Mouse (Mus musculus): ENCODE results near the gene Atp5g1. TPM values are rescaled to one million over a fixed set of nuclear protein-coding genes. Genes with fewer than 3 reads are reported as not detected.
A peak's percentile ranks its signal among the peaks of the same experiment; 100 is the strongest.
"Not testable (repeated sequence)": the region's sequence is repeated elsewhere in the genome, so short reads cannot be mapped to it uniquely, and the experiment has no call there.

Atp5g1 gene
- polyA plus RNA-seq (2014; fragmentation: Nextera tagmentation; extraction: Ambion mirVana), result 606 and 726 TPM in 2 replicates

DNA sequence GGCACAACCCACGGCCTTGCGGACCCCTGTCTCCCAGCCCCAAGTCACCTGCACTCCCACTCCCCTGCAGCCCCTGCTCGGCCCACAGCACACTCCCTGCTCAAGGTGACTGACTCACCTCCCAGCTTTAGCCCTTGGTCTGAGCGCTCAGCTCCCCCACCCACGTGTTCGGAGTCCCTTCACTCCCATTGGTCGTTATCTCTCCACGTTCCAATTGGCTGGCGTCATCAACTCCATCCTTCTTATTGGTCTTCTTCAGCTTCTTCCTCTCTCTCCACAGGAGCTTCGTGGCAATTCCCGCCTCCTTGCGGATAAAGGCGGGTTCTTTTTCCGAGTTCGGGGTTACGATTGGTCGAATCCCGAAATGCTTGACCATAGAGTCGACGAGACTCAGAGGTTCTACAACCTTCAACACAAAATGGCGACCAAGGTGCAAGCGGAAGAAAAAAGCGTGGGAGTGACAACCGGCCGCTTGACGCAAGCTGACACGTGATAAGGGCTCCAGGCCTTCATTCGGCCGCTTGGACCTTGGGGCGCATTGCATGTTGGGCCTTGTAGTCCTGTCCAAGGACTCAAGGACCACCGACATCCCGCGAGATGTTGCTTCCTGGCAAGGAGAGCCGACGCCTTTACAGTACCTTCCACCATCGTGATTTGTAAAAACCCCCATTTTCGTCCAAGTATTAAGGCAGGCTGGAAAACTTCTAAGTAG is at the start of gene Atp5g1:
TSS of gene Atp5g1 (minus strand) at position 162 of the 712 bp plus-strand sequence.
- no peaks in the 10 kb centered on the region for H3K9me3 ChIP-seq (replicated peaks; ENCODE audit: control insufficient read depth, low read length)
- H3K4me1 ChIP-seq (ENCODE audit: control insufficient read depth, insufficient read depth, low read length), result peaks cover 8% of the 10 kb centered on the region
- H3K4me2 ChIP-seq (ENCODE audit: low read length), result peak within 1 kb of the TSS; percentile 92
- peak within 1 kb of the TSS; percentile 66 for H3K4me3 ChIP-seq (ENCODE audit: low read depth, low read length)
- DNase-seq (ENCODE audit: low spot score) (peak; percentile 100), ATAC-seq (peak; percentile 97)
- WGBS, result under 1% methylated on average over 37 of the region's 37 CpGs
- peak within 1 kb of the TSS; percentile 41; the same call in 1 of the 2 replicates for H3K27ac ChIP-seq (ENCODE audit: low read depth, low read length)
- peaks cover 21% of the 10 kb centered on the region for H3K36me3 ChIP-seq (ENCODE audit: control insufficient read depth, insufficient read depth, low read length)
- H3K9ac ChIP-seq (ENCODE audit: low read length), result peak within 1 kb of the TSS; percentile 76
- no peaks in the 10 kb centered on the region for H3K27me3 ChIP-seq (replicated peaks; ENCODE audit: control insufficient read depth, insufficient read depth, low read length)

GRCm38 (mm10) chr11:96124052-96124914 is 48.8 kb upstream of the Atp5g1 start:
- no peaks in the 10 kb centered on the region for H3K9me3 ChIP-seq (replicated peaks; ENCODE audit: control insufficient read depth, low read length)
- H3K36me3 ChIP-seq (ENCODE audit: control insufficient read depth, insufficient read depth, low read length), result no peaks in the 10 kb centered on the region
- WGBS, result 2% methylated on average over 45 of the region's 45 CpGs
- ATAC-seq, result peak; percentile 57
- DNase-seq (ENCODE audit: low spot score), result peak; percentile 38
- peak overlapping the region; percentile 52; the same call in 1 of the 2 replicates for H3K9ac ChIP-seq (ENCODE audit: low read length)
- H3K27me3 ChIP-seq (replicated peaks; ENCODE audit: control insufficient read depth, insufficient read depth, low read length), result peaks cover 35% of the 10 kb centered on the region
- no peak overlapping the region for H3K27ac ChIP-seq (ENCODE audit: low read depth, low read length)
- peak overlapping the region; percentile 30 for H3K4me3 ChIP-seq (ENCODE audit: low read depth, low read length)
- peak overlapping the region; percentile 59 for H3K4me2 ChIP-seq (ENCODE audit: low read length)
- H3K4me1 ChIP-seq (ENCODE audit: control insufficient read depth, insufficient read depth, low read length), result peaks cover 6% of the 10 kb centered on the region; the same call in 1 of the 2 replicates

- DNase-seq (ENCODE audit: low spot score); H3K9me3 ChIP-seq (replicated peaks; ENCODE audit: control insufficient read depth, low read length); H3K9ac ChIP-seq (ENCODE audit: low read length); H3K27ac ChIP-seq (ENCODE audit: low read depth, low read length); ATAC-seq; H3K36me3 ChIP-seq (ENCODE audit: control insufficient read depth, insufficient read depth, low read length); H3K4me1 ChIP-seq (ENCODE audit: control insufficient read depth, insufficient read depth, low read length); H3K4me3 ChIP-seq (ENCODE audit: low read depth, low read length); H3K4me2 ChIP-seq (ENCODE audit: low read length): not testable (repeated sequence)
- peaks cover 35% of the 10 kb centered on the region for H3K27me3 ChIP-seq (replicated peaks; ENCODE audit: control insufficient read depth, insufficient read depth, low read length)
- 79% methylated on average over 4 of the region's 4 CpGs for WGBS
Observed at GRCm38 (mm10) chr11:96122806-96123205, 47.3 kb upstream of the Atp5g1 start.

- WGBS, result 66% methylated on average over 3 of the region's 3 CpGs
- no peak overlapping the region for H3K9ac ChIP-seq (ENCODE audit: low read length)
Observed at GRCm38 (mm10) chr11:96119401-96119800, 43.9 kb upstream of the Atp5g1 start.

DNA sequence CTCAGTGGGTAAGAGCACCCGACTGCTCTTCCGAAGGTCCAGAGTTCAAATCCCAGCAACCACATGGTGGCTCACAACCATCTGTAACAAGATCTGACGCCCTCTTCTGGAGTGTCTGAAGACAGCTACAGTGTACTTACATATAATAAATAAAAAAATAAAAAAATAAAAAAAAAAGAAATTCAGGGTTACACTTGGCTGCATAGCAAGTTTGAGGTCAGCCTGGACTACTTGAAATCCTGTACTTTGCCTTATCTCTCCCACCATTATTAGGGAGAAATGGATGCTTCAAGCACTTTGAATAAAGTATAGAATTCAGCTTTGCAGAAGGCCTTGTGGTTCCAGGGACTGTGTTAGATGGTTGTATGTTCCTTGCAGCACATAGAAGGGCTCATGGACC is 41.5 kb upstream of the Atp5g1 start:
- not testable (repeated sequence) for H3K36me3 ChIP-seq (ENCODE audit: control insufficient read depth, insufficient read depth, low read length); ATAC-seq; H3K4me2 ChIP-seq (ENCODE audit: low read length); H3K9ac ChIP-seq (ENCODE audit: low read length); H3K4me3 ChIP-seq (ENCODE audit: low read depth, low read length); H3K27me3 ChIP-seq (replicated peaks; ENCODE audit: control insufficient read depth, insufficient read depth, low read length); DNase-seq (ENCODE audit: low spot score); H3K4me1 ChIP-seq (ENCODE audit: control insufficient read depth, insufficient read depth, low read length); H3K27ac ChIP-seq (ENCODE audit: low read depth, low read length); H3K9me3 ChIP-seq (replicated peaks; ENCODE audit: control insufficient read depth, low read length)
- 80% methylated on average over 3 of the region's 3 CpGs for WGBS

More at GRCm38 (mm10) chr11:96119401-96119800, 43.9 kb upstream of the Atp5g1 start:
- H3K4me3 ChIP-seq (ENCODE audit: low read depth, low read length), result no peak overlapping the region
- H3K4me2 ChIP-seq (ENCODE audit: low read length), result no peak overlapping the region
- H3K4me1 ChIP-seq (ENCODE audit: control insufficient read depth, insufficient read depth, low read length), result peaks cover 6% of the 10 kb centered on the region; the same call in 1 of the 2 replicates
- H3K9me3 ChIP-seq (replicated peaks; ENCODE audit: control insufficient read depth, low read length), result no peaks in the 10 kb centered on the region
- no peak for ATAC-seq
- DNase-seq (ENCODE audit: low spot score), result no peak
- peaks cover 14% of the 10 kb centered on the region for H3K27me3 ChIP-seq (replicated peaks; ENCODE audit: control insufficient read depth, insufficient read depth, low read length)
- H3K36me3 ChIP-seq (ENCODE audit: control insufficient read depth, insufficient read depth, low read length), result no peaks in the 10 kb centered on the region
- no peak overlapping the region for H3K27ac ChIP-seq (ENCODE audit: low read depth, low read length)

DNA sequence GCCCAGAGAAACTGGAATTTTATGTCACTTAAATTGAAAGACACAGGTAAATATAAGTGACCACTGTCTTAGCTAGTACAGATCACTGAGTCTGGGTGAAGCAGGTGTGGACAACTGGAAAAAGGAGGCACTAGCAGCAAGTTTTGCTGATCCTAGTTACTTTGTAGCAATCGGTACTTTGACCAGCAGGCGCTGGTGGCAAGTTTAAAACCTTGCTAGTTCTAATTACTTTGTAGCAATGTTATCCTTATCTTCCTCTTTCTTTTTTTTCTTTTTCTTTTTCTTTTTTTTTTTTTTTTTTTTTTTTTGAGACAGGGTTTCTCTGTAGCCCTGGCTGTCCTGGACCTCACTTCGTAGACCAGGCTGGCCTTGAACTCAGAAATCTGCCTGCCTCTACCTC is 40.6 kb upstream of the Atp5g1 start:
- H3K9ac ChIP-seq (ENCODE audit: low read length), result no peak overlapping the region
- no peak overlapping the region for H3K27ac ChIP-seq (ENCODE audit: low read depth, low read length)
- H3K36me3 ChIP-seq (ENCODE audit: control insufficient read depth, insufficient read depth, low read length), result no peaks in the 10 kb centered on the region
- H3K4me3 ChIP-seq (ENCODE audit: low read depth, low read length), result no peak overlapping the region
- no peaks in the 10 kb centered on the region for H3K4me1 ChIP-seq (ENCODE audit: control insufficient read depth, insufficient read depth, low read length)
- WGBS, result 89% methylated on average over 3 of the region's 3 CpGs
- no peak overlapping the region for H3K4me2 ChIP-seq (ENCODE audit: low read length)
- DNase-seq (ENCODE audit: low spot score), result no peak
- no peaks in the 10 kb centered on the region for H3K27me3 ChIP-seq (replicated peaks; ENCODE audit: control insufficient read depth, insufficient read depth, low read length)
- ATAC-seq, result no peak
- no peaks in the 10 kb centered on the region for H3K9me3 ChIP-seq (replicated peaks; ENCODE audit: control insufficient read depth, low read length)

DNA sequence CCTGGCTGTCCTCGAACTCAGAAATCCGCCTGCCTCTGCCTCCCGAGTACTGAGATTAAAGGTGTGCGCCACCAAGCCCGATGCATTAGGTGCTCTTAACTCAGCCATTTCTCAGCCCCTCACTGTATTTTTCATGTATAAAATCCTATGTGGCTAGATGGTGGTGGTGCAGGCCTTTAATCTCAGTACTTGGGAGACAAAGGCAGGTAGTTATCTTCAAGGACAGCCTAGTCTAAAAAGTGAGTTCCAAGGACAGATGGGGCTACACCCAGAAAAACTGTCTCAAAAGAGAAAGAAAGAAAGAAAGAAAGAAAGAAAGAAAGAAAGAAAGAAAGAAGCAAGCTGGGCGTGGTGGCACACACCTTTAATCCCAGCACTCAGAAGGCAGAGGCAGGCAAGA is 39.9 kb upstream of the Atp5g1 start:
- Histone ChIP-seq H3K9me3 (replicated peaks; ENCODE audit: control insufficient read depth, low read length) (no peaks in the 10 kb centered on the region), H3K27ac (ENCODE audit: low read depth, low read length) (no peak overlapping the region), H3K36me3 (ENCODE audit: control insufficient read depth, insufficient read depth, low read length) (no peaks in the 10 kb centered on the region), H3K27me3 (replicated peaks; ENCODE audit: control insufficient read depth, insufficient read depth, low read length) (no peaks in the 10 kb centered on the region), H3K4me1 (ENCODE audit: control insufficient read depth, insufficient read depth, low read length) (no peaks in the 10 kb centered on the region), H3K4me2 (ENCODE audit: low read length) (no peak overlapping the region), H3K9ac (ENCODE audit: low read length) (no peak overlapping the region), H3K4me3 (ENCODE audit: low read depth, low read length) (no peak overlapping the region)
- DNase-seq (ENCODE audit: low spot score) (no peak), ATAC-seq (no peak)
- 88% methylated on average over 6 of the region's 6 CpGs for WGBS

- Histone ChIP-seq H3K4me1 (ENCODE audit: control insufficient read depth, insufficient read depth, low read length) (no peaks in the 10 kb centered on the region), H3K36me3 (ENCODE audit: control insufficient read depth, insufficient read depth, low read length) (no peaks in the 10 kb centered on the region), H3K27ac (ENCODE audit: low read depth, low read length) (no peak overlapping the region), H3K4me2 (ENCODE audit: low read length) (no peak overlapping the region), H3K9ac (ENCODE audit: low read length) (no peak overlapping the region), H3K27me3 (replicated peaks; ENCODE audit: control insufficient read depth, insufficient read depth, low read length) (no peaks in the 10 kb centered on the region), H3K4me3 (ENCODE audit: low read depth, low read length) (no peak overlapping the region), H3K9me3 (replicated peaks; ENCODE audit: control insufficient read depth, low read length) (no peaks in the 10 kb centered on the region)
- ATAC-seq (no peak), DNase-seq (ENCODE audit: low spot score) (no peak)
- 68% methylated on average over 2 of the region's 2 CpGs for WGBS
Observed at GRCm38 (mm10) chr11:96114077-96114476, 38.6 kb upstream of the Atp5g1 start.
